In the genomic region with DNA sequence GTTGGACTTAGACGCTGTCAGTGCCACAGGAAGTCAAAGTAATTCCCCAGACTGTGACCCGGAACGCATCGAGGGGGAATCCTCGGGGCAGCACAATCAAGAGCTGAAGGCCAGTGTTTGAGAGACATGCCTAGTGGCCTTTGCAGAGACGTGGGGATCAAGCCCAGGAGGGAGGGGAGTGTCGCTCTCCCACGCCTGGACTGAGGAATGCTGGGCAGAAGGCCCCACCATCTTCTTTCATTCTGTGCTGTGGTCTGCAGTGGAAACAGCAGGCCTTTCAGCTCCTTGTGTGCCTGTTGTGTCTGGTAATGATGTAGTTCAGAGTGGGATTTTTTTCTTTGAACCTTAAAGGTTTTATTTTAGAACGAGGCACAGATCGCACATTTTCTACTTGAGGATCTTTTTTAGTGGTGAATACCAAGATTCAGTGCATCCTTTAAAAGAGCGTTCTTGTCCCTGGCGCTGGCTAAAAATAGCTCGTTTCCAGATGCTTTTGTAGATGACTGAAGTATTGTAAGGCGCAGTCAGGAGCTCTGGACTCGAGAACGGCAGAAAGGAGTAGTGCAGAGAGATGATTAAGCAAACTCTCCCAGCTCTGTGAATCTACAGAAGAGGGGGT, we compare ENCODE assay signal across 16 mouse cellular contexts. TPM values are rescaled to one million over a fixed set of nuclear protein-coding genes. Genes with fewer than 3 reads are reported as not detected.
DNase-seq lines count a peak whose midpoint lies in the region; ATAC-seq lines count a peak whose summit lies in the region.
"Had no signal": no experiment of that assay in that cellular context is flagged by ENCODE, and none has a peak within 500 bp of the region (broad histone marks: within the 10 kb centered on the region; RNA-seq: fewer than 3 reads in every experiment).

No protein-coding gene starts in this region.

- 0 out of 2 replicates have a peak overlapping the region, but pooled peaks have one; percentile 24 for H3K27ac ChIP-seq in midbrain, embryonic 10.5 days (replicated peaks)
- no peak overlapping the region for H3K27ac ChIP-seq in midbrain, embryonic 11.5 days (ENCODE audit: low read depth, low read length)
- H3K27ac ChIP-seq: embryonic facial prominence, embryonic 12.5 days; gastrocnemius, adult 2 months; heart, embryonic 13.5 days; liver, embryonic 12.5 days had no signal

- no peak overlapping the region for H3K4me2 ChIP-seq in midbrain, embryonic 11.5 days
- H3K4me2 ChIP-seq: embryonic facial prominence, embryonic 12.5 days; heart, embryonic 13.5 days; liver, embryonic 12.5 days had no signal

- ATAC-seq in midbrain, embryonic 11.5 days (ENCODE audit: low FRiP score) = no peak
- no peak for ATAC-seq in megakaryocyte-erythroid progenitor cell, adult 5-6 weeks (replicated peaks; ENCODE audit: low FRiP score, low TSS enrichment, poor library complexity, severe bottlenecking)
- ATAC-seq: inflammation-experienced regulatory T-cells, adult 6 months; liver, embryonic 12.5 days had no signal

- H3K36me3 ChIP-seq in midbrain, embryonic 10.5 days = peaks cover 89% of the 10 kb centered on the region
- H3K36me3 ChIP-seq in midbrain, embryonic 11.5 days (ENCODE audit: control insufficient read depth, insufficient read depth, low read length) = peaks cover 20% of the 10 kb centered on the region

- DNase-seq in cerebellum, adult 9-11 months = peak; percentile 13
- no peak for DNase-seq in cerebellum, postnatal 25 days
- no peak for DNase-seq in midbrain, embryonic 10.5 days (ENCODE audit: low spot score)
- no peak for DNase-seq in midbrain, embryonic 11.5 days (ENCODE audit: low spot score, missing footprints)
- peak; percentile 68 to 75 for DNase-seq in left cerebral cortex, adult 9 months (ENCODE audit: low spot score in 2 of 2)
- peak; percentile 39 for DNase-seq in right cerebral cortex, postnatal 25 days
- DNase-seq in kidney, postnatal 10 days = no peak
- DNase-seq: cerebellum, adult 9-10 months; gastrocnemius, adult 2 months; lung, postnatal 10 days; thymus, adult 18-20 months had no signal

- H3K27me3 ChIP-seq in midbrain, embryonic 10.5 days (ENCODE audit: low read depth, poor library complexity, severe bottlenecking) = no peaks in the 10 kb centered on the region
- H3K27me3 ChIP-seq in midbrain, embryonic 11.5 days (ENCODE audit: control insufficient read depth, insufficient read depth, low read length) = no peaks in the 10 kb centered on the region
- H3K27me3 ChIP-seq: embryonic facial prominence, embryonic 12.5 days; liver, embryonic 12.5 days had no signal

- no peak overlapping the region for H3K9ac ChIP-seq in midbrain, embryonic 11.5 days (ENCODE audit: low read length)
- H3K9ac ChIP-seq: embryonic facial prominence, embryonic 12.5 days; heart, embryonic 13.5 days; liver, embryonic 12.5 days had no signal

- no peaks in the 10 kb centered on the region; the same call in 1 of the 2 replicates for H3K4me1 ChIP-seq in midbrain, embryonic 10.5 days
- 0 out of 2 replicates have a peak, but pooled peaks cover 3% of the 10 kb centered on the region for H3K4me1 ChIP-seq in midbrain, embryonic 11.5 days (ENCODE audit: control insufficient read depth, insufficient read depth, low read length)

- 88% methylated on average over 16 of the region's 16 CpGs for WGBS in midbrain, embryonic 10.5 days
- 82% methylated on average over 16 of the region's 16 CpGs for WGBS in midbrain, embryonic 11.5 days

- H3K9me3 ChIP-seq in midbrain, embryonic 10.5 days (replicated peaks) = no peaks in the 10 kb centered on the region
- no peaks in the 10 kb centered on the region for H3K9me3 ChIP-seq in midbrain, embryonic 11.5 days (ENCODE audit: control insufficient read depth, low read length)
- H3K9me3 ChIP-seq: embryonic facial prominence, embryonic 12.5 days; heart, embryonic 13.5 days; liver, embryonic 12.5 days had no signal

- H3K4me3 ChIP-seq in midbrain, embryonic 10.5 days = no peak overlapping the region
- no peak overlapping the region for H3K4me3 ChIP-seq in midbrain, embryonic 11.5 days (ENCODE audit: low read depth, low read length)
- H3K4me3 ChIP-seq: embryonic facial prominence, embryonic 12.5 days; gastrocnemius, adult 2 months; heart, embryonic 13.5 days; liver, embryonic 12.5 days had no signal

RNA-seq across cellular contexts. Expression of gene Trit1, which starts 37.9 kb away (rescaled TPM):
- 27.6 and 28.2 TPM in 2 replicates for polyA plus RNA-seq in midbrain, embryonic 10.5 days (2016; fragmentation: Nextera tagmentation; extraction: Ambion mirVana)
- 26.8 and 29.0 TPM in 2 replicates for polyA plus RNA-seq in midbrain, embryonic 11.5 days (2014; fragmentation: Nextera tagmentation; extraction: Ambion mirVana)
- 10.8 and 23.3 TPM in 2 replicates for total RNA-seq in megakaryocyte-erythroid progenitor cell, adult 5-6 weeks (2014; fragmentation: Nextera tagmentation)
- 12.3 and 24.8 TPM in 2 replicates for total RNA-seq in megakaryocyte-erythroid progenitor cell, adult 5-6 weeks (2017)

RNA-seq across cellular contexts. Expression of gene Bmp8b, which starts 50.7 kb away (rescaled TPM):
- polyA plus RNA-seq in midbrain, embryonic 10.5 days (2016; fragmentation: Nextera tagmentation; extraction: Ambion mirVana) = 0.07 and 0.09 TPM in 2 replicates
- polyA plus RNA-seq in midbrain, embryonic 11.5 days (2014; fragmentation: Nextera tagmentation; extraction: Ambion mirVana) = 0.15 and 0.30 TPM in 2 replicates
- total RNA-seq in megakaryocyte-erythroid progenitor cell, adult 5-6 weeks (2014; fragmentation: Nextera tagmentation) = 0.33 TPM in 1 of 2 replicates, not detected in the other
- total RNA-seq in megakaryocyte-erythroid progenitor cell, adult 5-6 weeks (2017) = not detected in 2 replicates
- total RNA-seq: gastrocnemius, adult 2 months had no signal
- polyA plus RNA-seq: inflammation-experienced regulatory T-cells, adult 6 months had no signal

RNA-seq across cellular contexts. Expression of gene Mycl, which starts 58.8 kb away (rescaled TPM):
- 82.4 and 92.7 TPM in 2 replicates for polyA plus RNA-seq in midbrain, embryonic 10.5 days (2016; fragmentation: Nextera tagmentation; extraction: Ambion mirVana)
- 106 and 108 TPM in 2 replicates for polyA plus RNA-seq in midbrain, embryonic 11.5 days (2014; fragmentation: Nextera tagmentation; extraction: Ambion mirVana)
- total RNA-seq in megakaryocyte-erythroid progenitor cell, adult 5-6 weeks (2014; fragmentation: Nextera tagmentation) = not detected in 2 replicates
- 0.50 and 5.4 TPM in 2 replicates for total RNA-seq in megakaryocyte-erythroid progenitor cell, adult 5-6 weeks (2017)
- polyA plus RNA-seq: inflammation-experienced regulatory T-cells, adult 6 months had no signal

Comparison
In these comparisons a context has a peak if more than half of its experiments do, and no peak if none do; other contexts are left out.
1. DNase-seq: peak in cerebellum, adult 9-11 months (single experiment), left cerebral cortex, adult 9 months (2 of 2) and right cerebral cortex, postnatal 25 days (single experiment); none in cerebellum, postnatal 25 days (0 of 2), midbrain, embryonic 10.5 days (single experiment), midbrain, embryonic 11.5 days (single experiment) and kidney, postnatal 10 days (single experiment).